Mouse (Mus musculus): ENCODE measurements at regions not wholly inside any gene's neighbourhood (a gene's known extent, or its start where the extent isn't known, plus 50 kb on each side); places are given as distances from the start of the nearest gene placed in this dataset.
A peak's percentile ranks its signal among the peaks of the same experiment; 100 is the strongest.

DNA sequence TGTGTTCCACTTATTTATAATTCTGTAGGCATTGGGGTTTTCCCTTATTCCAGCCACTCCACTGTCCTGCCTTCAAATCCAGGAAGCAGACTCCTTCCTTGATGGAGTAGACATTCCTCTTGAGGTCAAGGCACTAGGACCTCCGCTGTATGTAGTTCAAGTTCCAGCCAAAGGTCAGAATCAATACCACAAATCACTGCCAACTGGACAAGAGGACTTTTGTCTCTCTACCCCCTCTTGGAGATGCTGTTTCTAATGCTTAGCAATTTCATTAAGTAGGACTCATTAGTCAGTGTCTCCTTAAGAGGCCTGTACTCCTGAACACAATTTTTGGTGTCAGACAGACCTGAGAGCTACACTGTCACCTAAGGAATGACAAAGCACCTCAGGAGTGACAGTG, 115.0 kb upstream of the Mpped2 start:
- 83% methylated on average over 1 of the region's 1 CpGs for WGBS
- no peak overlapping the region for H3K4me3 ChIP-seq (ENCODE audit: control insufficient read depth in 1 of 2, insufficient read depth in 1 of 2, low read depth in 1 of 2, low read length in 2 of 2)
- ATAC-seq (ENCODE audit: insufficient number of reproducible peaks, insufficient read depth, low FRiP score, low read depth) = no peak
- no peak overlapping the region for H3K4me2 ChIP-seq (ENCODE audit: low read length)
- no peak overlapping the region for H3K27ac ChIP-seq (replicated peaks in 1 of 2; ENCODE audit: control insufficient read depth in 1 of 2, insufficient read depth in 1 of 2, low read depth in 2 of 2, low read length in 2 of 2)
- peaks cover 4 to 11% of the 10 kb centered on the region in 2 experiments; a peak in 3 of 4 replicates for H3K4me1 ChIP-seq (ENCODE audit: control insufficient read depth in 2 of 2, insufficient read depth in 2 of 2, low read length in 2 of 2)
- no peaks in the 10 kb centered on the region for H3K36me3 ChIP-seq (ENCODE audit: control insufficient read depth, insufficient read depth, low read length)
- no peak overlapping the region for H3K9ac ChIP-seq (ENCODE audit: low read length)
- H3K9me3 ChIP-seq (ENCODE audit: control insufficient read depth, low read length) = no peaks in the 10 kb centered on the region
- no peaks in the 10 kb centered on the region for H3K27me3 ChIP-seq (ENCODE audit: control insufficient read depth, insufficient read depth, low read length)

DNA sequence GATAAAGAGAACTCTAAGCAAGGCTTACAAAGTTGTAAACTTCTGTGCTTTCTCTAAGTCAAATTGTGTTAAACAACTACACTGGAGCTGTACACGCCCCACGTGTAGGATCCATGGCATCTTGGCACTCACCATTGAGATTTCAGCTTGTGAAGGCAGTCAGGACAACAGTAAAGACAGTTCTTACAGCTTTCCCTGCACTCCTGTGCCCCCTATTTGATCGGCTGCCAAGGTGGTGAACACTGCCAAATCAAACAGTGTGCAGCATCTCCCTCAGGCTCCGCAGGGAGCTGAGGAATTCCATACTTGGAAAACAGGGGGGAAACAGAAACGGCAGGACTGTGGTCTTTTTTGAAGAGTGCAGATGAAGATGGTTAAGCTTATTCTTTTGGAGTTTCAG, 112.4 kb upstream of the Mpped2 start:
- H3K9ac ChIP-seq (ENCODE audit: low read length) = no peak overlapping the region
- WGBS = 23% methylated on average over 5 of the region's 5 CpGs
- H3K4me3 ChIP-seq (ENCODE audit: control insufficient read depth in 1 of 2, insufficient read depth in 1 of 2, low read depth in 1 of 2, low read length in 2 of 2) = no peak overlapping the region
- ATAC-seq (ENCODE audit: insufficient number of reproducible peaks, insufficient read depth, low FRiP score, low read depth) = peak; percentile 35; the same call in 1 of the 2 replicates
- H3K27me3 ChIP-seq (ENCODE audit: control insufficient read depth, insufficient read depth, low read length) = no peaks in the 10 kb centered on the region
- H3K4me2 ChIP-seq (ENCODE audit: low read length) = no peak overlapping the region
- H3K27ac ChIP-seq (replicated peaks in 1 of 2; ENCODE audit: control insufficient read depth in 1 of 2, insufficient read depth in 1 of 2, low read depth in 2 of 2, low read length in 2 of 2) = no peak overlapping the region
- H3K4me1 ChIP-seq (ENCODE audit: control insufficient read depth in 2 of 2, insufficient read depth in 2 of 2, low read length in 2 of 2) = peaks cover 4 to 11% of the 10 kb centered on the region in 2 experiments; a peak in 3 of 4 replicates
- H3K36me3 ChIP-seq (ENCODE audit: control insufficient read depth, insufficient read depth, low read length) = no peaks in the 10 kb centered on the region
- H3K9me3 ChIP-seq (ENCODE audit: control insufficient read depth, low read length) = no peaks in the 10 kb centered on the region

DNA sequence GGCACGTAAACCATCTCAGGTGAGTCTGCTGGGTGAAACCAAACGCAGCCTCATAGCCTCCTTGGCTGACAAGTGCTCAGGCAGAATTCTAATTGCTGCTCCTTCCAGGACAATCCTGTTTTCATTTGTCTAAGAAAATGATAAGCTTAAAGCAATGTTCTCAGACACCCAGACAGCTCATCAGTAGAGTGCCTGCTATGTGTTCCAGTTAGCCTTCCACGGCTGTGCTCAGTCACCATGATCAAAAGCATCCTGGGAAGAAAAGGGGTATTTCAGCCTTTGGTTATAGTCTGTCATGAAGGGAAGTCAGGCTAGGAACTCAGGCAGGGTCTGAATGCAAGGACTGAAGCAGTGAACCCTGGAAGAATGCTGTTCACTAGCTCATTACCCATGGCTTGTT, 71.8 kb upstream of the Mpped2 start:
- Histone ChIP-seq H3K27ac (replicated peaks in 1 of 2; ENCODE audit: control insufficient read depth in 1 of 2, insufficient read depth in 1 of 2, low read depth in 2 of 2, low read length in 2 of 2) (no peak overlapping the region), H3K4me2 (ENCODE audit: low read length) (no peak overlapping the region), H3K27me3 (ENCODE audit: control insufficient read depth, insufficient read depth, low read length) (no peaks in the 10 kb centered on the region), H3K4me1 (ENCODE audit: control insufficient read depth in 2 of 2, insufficient read depth in 2 of 2, low read length in 2 of 2) (no peaks in the 10 kb centered on the region), H3K4me3 (ENCODE audit: control insufficient read depth in 1 of 2, insufficient read depth in 1 of 2, low read depth in 1 of 2, low read length in 2 of 2) (no peak overlapping the region), H3K36me3 (ENCODE audit: control insufficient read depth, insufficient read depth, low read length) (no peaks in the 10 kb centered on the region), H3K9me3 (ENCODE audit: control insufficient read depth, low read length) (no peaks in the 10 kb centered on the region), H3K9ac (ENCODE audit: low read length) (no peak overlapping the region)
- no peak for ATAC-seq (ENCODE audit: insufficient number of reproducible peaks, insufficient read depth, low FRiP score, low read depth)
- 79% methylated on average over 3 of the region's 3 CpGs for WGBS

DNA sequence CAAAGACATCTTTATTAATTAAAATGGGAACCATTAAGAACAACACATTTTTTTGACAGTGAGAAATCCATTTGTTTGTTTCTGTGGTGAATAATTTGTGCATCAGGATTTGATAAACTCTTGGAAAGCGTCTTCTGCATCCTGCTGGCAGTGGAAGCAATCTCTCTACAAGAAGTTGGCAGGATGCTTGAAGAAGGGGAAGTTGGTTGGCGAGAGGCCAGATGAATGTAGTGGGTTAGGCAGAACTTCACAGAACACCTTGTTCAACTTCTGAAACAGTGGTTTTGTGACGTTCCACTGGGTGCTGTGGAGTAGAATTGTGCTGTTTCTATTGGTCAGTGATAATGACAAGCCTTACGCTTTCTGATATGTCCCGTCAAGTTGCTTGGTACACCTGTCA, 70.7 kb upstream of the Mpped2 start:
- Histone ChIP-seq H3K4me3 (ENCODE audit: control insufficient read depth in 1 of 2, insufficient read depth in 1 of 2, low read depth in 1 of 2, low read length in 2 of 2) (no peak overlapping the region), H3K27me3 (ENCODE audit: control insufficient read depth, insufficient read depth, low read length) (no peaks in the 10 kb centered on the region), H3K36me3 (ENCODE audit: control insufficient read depth, insufficient read depth, low read length) (no peaks in the 10 kb centered on the region), H3K9ac (ENCODE audit: low read length) (no peak overlapping the region), H3K4me2 (ENCODE audit: low read length) (no peak overlapping the region), H3K27ac (replicated peaks in 1 of 2; ENCODE audit: control insufficient read depth in 1 of 2, insufficient read depth in 1 of 2, low read depth in 2 of 2, low read length in 2 of 2) (no peak overlapping the region), H3K9me3 (ENCODE audit: control insufficient read depth, low read length) (no peaks in the 10 kb centered on the region), H3K4me1 (ENCODE audit: control insufficient read depth in 2 of 2, insufficient read depth in 2 of 2, low read length in 2 of 2) (no peaks in the 10 kb centered on the region)
- no peak for ATAC-seq (ENCODE audit: insufficient number of reproducible peaks, insufficient read depth, low FRiP score, low read depth)
- 61% methylated on average over 5 of the region's 5 CpGs for WGBS

DNA sequence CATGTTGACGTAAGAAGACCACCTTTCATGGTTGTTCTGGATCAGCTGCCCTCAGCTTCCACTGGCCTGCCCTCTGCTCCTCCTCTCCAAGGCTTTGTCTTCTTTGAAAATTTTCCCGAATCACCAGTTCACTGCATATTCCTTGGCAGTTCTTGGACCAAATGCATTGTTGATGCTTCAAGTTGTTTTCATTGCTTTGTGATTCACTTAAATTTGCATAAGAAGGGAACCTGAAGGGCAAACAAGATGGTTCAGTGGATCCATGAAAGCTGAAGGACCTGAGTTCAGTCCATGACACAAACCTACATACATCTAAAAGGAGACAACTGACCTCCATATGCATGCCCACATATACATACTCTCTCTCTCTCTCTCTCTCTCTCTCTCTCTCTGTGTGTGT, 69.4 kb upstream of the Mpped2 start:
- WGBS = 83% methylated on average over 2 of the region's 2 CpGs

DNA sequence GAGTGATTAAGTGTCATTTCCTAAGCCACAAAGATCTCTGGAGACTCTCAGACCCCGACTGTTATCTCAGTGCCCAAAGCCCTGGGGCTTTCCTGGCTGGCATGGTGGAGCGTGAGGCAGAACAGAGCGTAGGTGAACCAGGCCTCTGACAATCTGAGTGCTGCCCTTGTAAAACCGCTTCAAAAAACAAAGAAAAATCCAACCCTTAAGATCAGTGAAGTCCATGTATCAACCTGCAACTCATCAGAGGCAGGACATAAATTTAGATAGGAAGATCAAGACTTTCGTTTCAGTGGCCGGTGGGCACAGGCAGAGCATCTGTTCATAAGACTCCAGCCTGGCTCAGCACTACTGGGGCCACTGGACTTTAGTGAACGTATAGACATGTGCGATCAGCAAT, 61.1 kb upstream of the Mpped2 start:
- Histone ChIP-seq H3K4me2 (ENCODE audit: low read length) (no peak overlapping the region), H3K27ac (replicated peaks in 1 of 2; ENCODE audit: control insufficient read depth in 1 of 2, insufficient read depth in 1 of 2, low read depth in 2 of 2, low read length in 2 of 2) (no peak overlapping the region), H3K36me3 (ENCODE audit: control insufficient read depth, insufficient read depth, low read length) (no peaks in the 10 kb centered on the region), H3K9ac (ENCODE audit: low read length) (no peak overlapping the region), H3K4me3 (ENCODE audit: control insufficient read depth in 1 of 2, insufficient read depth in 1 of 2, low read depth in 1 of 2, low read length in 2 of 2) (no peak overlapping the region), H3K27me3 (ENCODE audit: control insufficient read depth, insufficient read depth, low read length) (no peaks in the 10 kb centered on the region), H3K9me3 (ENCODE audit: control insufficient read depth, low read length) (no peaks in the 10 kb centered on the region), H3K4me1 (ENCODE audit: control insufficient read depth in 2 of 2, insufficient read depth in 2 of 2, low read length in 2 of 2) (no peaks in the 10 kb centered on the region)
- 54% methylated on average over 8 of the region's 8 CpGs for WGBS
- ATAC-seq (ENCODE audit: insufficient number of reproducible peaks, insufficient read depth, low FRiP score, low read depth) = no peak

More for the DNA sequence above, 69.4 kb upstream of the Mpped2 start:
- Histone ChIP-seq H3K4me1 (ENCODE audit: control insufficient read depth in 2 of 2, insufficient read depth in 2 of 2, low read length in 2 of 2) (no peaks in the 10 kb centered on the region), H3K27ac (replicated peaks in 1 of 2; ENCODE audit: control insufficient read depth in 1 of 2, insufficient read depth in 1 of 2, low read depth in 2 of 2, low read length in 2 of 2) (no peak overlapping the region), H3K4me2 (ENCODE audit: low read length) (no peak overlapping the region), H3K27me3 (ENCODE audit: control insufficient read depth, insufficient read depth, low read length) (no peaks in the 10 kb centered on the region), H3K4me3 (ENCODE audit: control insufficient read depth in 1 of 2, insufficient read depth in 1 of 2, low read depth in 1 of 2, low read length in 2 of 2) (no peak overlapping the region), H3K9ac (ENCODE audit: low read length) (no peak overlapping the region), H3K9me3 (ENCODE audit: control insufficient read depth, low read length) (no peaks in the 10 kb centered on the region), H3K36me3 (ENCODE audit: control insufficient read depth, insufficient read depth, low read length) (no peaks in the 10 kb centered on the region)
- no peak for ATAC-seq (ENCODE audit: insufficient number of reproducible peaks, insufficient read depth, low FRiP score, low read depth)

Data from heart, embryonic 14.5 days (tissue).